Mouse (Mus musculus): ENCODE data around the gene Piwil1.

Piwil1 gene

DNA sequence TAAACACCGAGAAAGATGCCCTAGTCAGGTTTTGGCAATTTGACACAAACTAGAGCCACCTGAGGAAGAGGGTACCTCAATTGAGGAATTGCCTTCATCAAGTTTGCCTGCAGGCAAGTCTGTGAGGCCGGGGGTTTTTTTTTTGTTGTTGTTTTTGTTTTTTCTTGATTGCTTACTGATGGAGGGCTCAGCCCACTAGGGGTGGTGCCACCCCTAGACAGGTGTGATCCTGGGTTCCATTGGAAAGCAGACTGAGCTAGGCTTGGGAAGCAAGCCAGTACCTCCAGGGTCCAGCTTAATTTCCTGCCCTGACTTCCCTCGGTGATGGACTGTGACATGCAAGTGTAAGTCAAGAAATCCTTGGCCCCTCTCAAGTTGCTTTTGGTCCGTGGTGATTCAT is at the start of gene Piwil1:
TSS of gene Piwil1 (plus strand) at position 301 of the 400 bp plus-strand sequence.
- DNase-seq = no peak

DNA sequence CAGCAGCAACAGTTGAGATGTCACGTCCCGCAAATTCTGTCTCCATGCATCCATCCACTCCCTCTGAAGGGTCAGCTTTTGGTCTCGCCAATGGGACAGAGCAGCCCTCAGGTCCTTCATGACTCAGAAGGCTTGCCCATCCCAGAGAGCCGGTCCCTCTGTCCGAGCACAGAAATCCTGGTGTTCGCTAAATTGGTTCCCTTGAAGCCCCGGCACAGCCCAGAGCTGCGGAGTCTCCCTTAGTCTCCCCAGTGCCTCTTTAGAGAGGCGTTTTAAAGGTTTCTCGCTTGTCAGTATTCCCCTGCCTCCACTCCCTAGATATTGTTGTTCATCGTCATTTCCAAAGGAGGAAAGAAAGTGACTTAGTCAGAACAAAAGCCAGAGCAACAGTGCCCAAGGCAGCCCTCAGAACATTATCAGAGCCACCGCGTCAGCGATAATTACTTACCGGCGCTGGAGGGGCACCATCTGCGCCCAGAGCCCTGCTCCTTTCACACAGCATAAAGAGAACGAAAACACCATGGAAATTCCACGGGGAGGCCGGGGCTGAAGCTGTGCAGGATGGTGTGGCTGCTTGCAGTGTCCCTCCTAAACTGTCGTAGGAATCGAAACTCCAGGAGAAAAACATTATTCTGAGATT is 45.7 kb upstream of the Piwil1 start:
- DNase-seq = no peak

DNA sequence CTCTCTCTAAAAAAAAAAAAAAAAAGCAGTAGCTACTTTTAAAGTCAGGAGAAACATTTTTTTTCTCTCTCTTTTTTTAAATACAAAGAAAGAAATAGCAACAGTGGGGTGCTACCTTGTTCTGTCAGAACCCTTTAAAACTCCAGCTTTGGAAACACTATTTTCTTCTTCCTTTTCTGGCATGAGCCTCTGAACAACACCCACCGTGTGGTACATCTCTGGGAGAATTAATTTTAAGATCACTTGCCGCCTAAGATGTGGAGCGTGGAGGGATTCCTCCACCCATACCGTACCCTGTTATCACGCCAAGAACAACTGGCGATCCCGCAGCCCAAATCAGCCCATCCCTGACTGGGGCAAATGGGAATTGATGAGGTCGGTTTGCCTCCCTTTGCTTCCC is 42.2 kb upstream of the Piwil1 start:
- DNase-seq = no peak

DNA sequence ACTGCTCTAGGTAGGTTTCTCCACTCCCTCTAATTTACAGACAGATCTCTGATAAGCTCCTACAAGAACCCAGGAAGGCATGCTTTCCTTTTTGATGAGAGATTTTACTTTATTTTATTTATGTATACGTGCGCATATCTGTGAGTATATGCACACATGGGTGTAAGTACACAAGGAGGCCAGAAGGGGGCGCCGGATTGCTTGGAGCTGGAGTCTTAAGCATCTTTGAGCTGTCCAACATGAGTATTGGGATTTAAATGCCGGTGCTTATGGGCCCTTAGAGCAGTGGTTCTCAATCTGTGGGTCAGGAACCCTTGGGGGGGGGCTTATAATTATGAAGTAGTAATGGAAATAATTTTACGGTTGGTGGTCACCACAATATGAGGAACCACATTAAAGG is 39.4 kb upstream of the Piwil1 start:
- DNase-seq = no peak

DNA sequence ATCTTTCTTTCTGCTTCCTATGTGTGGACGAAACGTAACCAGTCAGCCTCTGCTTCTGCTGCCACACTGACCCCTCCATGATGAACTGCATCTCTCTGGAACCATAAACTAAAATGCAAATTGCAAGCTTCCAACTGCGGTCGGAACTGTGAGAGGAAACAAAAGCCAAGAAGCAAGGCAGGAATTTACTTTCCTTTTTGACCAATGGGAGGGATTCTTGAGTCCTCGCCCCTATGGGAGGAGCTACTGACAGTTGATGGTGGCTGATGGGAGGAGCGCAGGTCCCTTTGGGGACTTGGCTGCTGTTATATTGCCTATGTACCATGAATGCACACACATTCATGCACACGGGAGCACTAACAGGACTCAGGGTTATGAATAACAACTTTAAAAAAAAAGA is 38.3 kb upstream of the Piwil1 start:
- DNase-seq = no peak

DNA sequence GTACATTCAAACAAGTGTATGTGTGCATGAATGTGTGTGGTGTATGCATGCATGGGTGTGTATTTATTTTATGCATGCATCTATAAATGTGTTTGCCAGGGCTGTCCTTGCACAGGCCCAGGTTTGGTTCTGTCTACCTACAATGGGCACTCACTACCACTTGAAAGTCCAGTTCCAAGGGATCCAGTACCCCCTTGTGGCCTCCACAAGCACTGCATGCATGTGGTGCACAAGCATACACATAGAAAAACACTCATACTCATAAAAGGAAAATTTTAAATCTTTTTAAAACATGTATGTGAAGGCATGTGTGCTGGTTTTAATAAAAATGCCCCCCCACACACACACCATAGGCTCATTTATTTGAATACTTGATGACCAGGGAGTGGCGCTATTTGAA is 37.3 kb upstream of the Piwil1 start:
- DNase-seq = peak; percentile 9

- DNase-seq = no peak
Observed at GRCm38 (mm10) chr5:128667303-128667702, 35.0 kb upstream of the Piwil1 start.

- DNase-seq = no peak
Observed at GRCm38 (mm10) chr5:128674124-128674523, 28.2 kb upstream of the Piwil1 start.

GRCm38 (mm10) chr5:128677373-128677772 is 25.0 kb upstream of the Piwil1 start:
- no peak for DNase-seq

- peak; percentile 43 for DNase-seq
Observed at GRCm38 (mm10) chr5:128677861-128678260, 24.5 kb upstream of the Piwil1 start.

DNA sequence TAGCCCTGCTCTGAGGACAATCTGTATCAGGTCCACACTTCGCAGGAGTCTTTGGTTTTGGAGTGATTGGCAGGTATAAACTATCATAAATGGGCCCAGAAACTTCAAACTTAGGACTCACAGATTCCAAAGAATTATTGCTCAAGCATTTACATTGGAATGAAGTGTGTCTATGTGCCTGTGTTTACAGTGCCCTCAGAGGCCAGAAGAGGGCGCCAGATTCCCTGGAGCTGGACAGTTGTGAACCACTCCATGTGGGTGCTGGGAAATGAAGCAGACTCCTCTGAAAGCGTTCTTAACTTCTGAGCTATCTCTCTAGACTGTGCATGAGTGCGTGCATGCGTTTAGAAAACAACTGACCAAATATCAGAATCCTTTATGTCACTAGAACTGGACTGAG is 20.9 kb upstream of the Piwil1 start:
- no peak for DNase-seq

DNA sequence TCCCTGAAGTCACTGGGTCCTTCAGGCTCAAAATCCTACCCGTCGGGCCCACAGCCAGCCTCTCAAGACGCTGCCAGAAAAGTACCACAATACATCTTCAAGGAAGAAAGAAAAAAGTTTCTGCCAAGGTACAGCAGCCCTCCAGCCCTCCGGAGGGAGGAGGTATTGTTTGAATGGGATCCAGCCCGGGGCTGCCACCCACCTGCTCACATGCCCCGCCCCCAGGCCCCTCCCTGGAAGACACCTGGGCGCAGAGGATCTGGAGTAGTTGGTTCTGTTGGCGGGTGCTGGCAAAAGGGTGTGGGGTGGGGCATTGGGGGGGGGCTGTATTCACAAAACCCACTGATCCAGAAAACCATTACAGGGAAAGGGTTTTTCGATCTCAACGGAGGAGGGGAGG is 18.1 kb upstream of the Piwil1 start:
- DNase-seq = no peak

- no peak for DNase-seq
Observed at GRCm38 (mm10) chr5:128684621-128685020, 17.7 kb upstream of the Piwil1 start.

DNA sequence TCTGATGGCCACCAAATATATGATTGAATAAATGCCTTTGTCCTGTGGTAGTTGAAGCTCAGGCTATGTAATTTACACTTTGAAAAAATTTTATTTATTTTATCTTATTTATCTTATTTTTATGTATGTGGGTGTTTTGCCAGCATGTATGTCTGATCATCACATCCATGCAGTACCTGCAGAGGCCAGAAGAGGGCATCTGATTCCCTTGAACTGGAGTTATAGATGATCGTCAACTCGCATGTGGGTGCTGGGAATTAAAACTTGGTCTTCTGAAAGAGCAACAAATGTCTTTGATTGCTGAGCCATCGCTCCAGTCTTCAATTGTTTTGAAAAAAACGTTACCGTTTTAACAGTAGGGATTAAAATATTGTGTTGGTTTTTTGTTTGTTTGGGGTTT is 15.2 kb upstream of the Piwil1 start:
- DNase-seq = no peak

DNA sequence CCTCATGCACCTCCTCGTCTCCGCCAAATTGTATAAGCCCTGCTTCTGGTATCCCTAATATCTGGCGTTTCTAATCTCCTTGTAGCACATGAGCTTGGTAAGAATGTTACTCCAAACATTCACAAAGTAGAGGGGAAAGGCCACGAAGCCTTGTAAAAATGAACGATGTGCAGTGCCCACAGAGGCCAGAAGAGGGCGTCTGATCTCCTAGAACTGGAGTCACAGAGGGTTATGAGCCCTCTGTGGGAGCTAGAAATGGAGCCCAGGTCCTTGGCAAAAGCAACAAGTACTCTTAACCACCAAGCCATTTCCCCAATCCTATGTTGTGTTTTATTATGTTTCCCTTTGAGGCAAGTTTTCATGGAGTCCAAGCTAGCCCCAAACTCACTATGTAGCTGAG is 8.2 kb upstream of the Piwil1 start:
- DNase-seq = no peak

GRCm38 (mm10) chr5:128694611-128695325 is 7.6 kb upstream of the Piwil1 start:
- DNase-seq = no peak

DNA sequence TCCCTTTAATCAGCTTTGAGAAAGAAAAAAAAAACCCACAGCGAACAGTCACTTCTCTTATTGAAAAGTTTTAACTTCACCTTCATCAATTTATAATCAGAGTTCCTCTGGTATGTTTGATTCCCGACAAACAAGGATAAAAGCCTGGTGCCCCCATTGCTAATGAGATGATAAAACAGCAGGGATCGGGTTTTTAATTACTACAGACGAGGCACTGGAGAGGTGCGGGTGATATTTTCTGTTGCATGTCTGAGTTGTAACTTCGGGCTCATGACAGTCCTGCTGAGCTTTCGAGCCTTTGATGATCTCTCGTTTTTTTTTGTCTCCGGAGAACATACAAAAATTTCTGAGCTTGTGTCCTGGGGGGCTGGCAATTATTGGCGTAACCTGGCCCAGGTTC is 5.5 kb upstream of the Piwil1 start:
- no peak for DNase-seq

DNA sequence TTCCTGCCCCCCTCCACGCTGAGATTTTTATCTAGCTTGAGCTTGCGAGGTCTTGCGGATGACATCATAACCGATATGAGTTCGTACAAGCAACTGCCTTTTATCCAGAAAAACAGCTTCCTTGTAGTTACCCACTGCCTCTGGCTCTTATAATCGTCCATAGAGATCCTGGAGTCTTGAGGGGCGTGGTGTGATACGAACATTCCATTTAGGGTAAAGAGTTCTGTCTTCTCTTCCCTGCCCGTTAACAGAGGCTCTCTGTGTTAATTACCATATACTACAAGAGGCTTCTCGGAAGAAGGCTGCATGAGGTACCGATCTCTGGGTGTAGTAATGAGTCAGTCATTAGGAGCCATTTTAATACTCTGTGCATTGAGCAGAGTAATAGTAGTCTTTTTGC is 1.6 kb upstream of the Piwil1 start:
- no peak for DNase-seq

GRCm38 (mm10) chr5:128703688-128704087 is 1.4 kb downstream of the Piwil1 start:
- DNase-seq = no peak

DNA sequence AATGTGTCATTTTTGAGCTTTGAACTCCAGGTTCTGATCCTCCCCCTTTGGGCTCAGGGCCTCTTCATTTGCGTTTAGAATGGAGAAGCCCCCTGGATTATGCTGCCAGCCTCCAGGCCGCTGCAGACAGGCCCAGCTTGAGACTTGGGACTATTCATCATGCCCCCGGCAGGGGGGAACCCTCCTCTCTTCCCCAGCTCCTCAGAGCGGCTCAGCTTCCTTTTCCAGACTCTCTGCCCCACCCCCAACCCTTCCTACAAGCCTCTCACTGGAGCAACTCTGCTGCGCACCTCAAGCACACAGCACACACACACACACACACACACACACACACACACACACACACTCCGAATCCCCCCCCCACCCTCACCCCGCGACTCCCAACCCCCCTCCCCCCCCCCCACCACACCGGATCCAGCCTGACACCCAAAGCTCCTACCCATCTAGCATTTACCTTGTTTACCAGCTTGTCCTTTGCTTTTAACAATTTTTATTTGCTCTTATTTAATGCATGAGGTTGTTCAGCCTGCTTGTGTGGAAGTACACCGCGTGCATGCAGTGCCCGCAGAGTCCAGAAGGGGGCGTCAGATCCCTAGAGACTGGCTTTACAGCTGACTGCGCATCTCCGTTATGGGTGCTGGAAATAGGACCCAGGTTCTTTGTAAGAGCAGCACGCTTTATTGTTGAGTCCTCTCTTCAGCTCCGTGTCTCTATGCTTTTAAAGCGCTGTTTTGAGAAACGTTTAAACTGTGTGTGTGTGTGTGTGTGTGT is 2.0 kb downstream of the Piwil1 start:
- DNase-seq = no peak

DNA sequence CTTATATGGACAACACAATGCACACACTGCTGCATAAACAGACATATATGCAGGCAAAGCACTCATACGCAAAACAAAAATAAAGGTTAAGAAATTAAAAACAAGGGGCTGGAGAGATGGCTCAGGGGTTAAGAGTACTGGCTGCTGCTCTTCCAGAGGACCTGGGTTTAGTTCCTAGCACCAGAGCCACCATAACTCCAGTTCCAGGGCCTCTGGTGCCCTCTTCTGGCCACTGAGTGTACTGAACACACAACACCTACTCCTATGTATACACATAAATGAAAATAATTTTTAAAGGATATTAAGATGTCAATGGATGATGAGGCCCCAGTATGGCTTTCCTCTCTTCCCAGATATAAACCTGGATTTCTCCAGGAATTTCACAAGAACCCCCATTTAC is 4.1 kb downstream of the Piwil1 start:
- no peak for DNase-seq

GRCm38 (mm10) chr5:128707271-128707670 is 4.9 kb downstream of the Piwil1 start:
- DNase-seq = no peak

DNA sequence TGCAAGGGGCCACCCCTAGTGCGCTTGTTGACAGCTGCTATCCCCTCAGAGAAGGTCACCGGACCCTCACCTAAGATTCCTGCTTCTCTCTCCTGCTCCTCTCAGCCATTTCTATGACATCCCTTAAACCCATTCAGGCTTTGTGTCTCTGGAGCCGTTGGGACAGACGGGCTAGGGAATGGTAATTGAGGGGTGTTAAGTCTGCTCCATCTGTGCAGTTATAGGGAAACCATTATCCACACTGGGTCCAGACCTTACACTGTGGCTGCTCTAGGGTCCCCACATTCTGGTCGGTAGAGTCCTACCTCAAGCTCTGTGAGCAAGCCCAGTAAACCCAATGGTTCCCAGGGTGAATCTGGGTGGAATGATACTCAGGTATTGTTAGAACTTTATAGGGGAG is 6.6 kb downstream of the Piwil1 start:
- no peak for DNase-seq

GRCm38 (mm10) chr5:128710596-128710995 is 8.3 kb downstream of the Piwil1 start:
- no peak for DNase-seq

Data from lung, postnatal 36 days (tissue).